Mouse (Mus musculus) CH12.LX (cell line): ENCODE data around the gene Arl15. TPM values are rescaled to one million over a fixed set of nuclear protein-coding genes. Genes with fewer than 3 reads are reported as not detected.

Experiments
- DNase-seq: peaks from one replicate; pipeline ENCODE4 v3.0.0-alpha.2; 2013; ENCODE audit errors: extremely low read depth
- H3K27ac ChIP-seq: 2 replicates; pipeline ENCODE4 v1.5.1; 2012; ENCODE audit warnings: low read depth, mild to moderate bottlenecking, control low read depth, moderate library complexity; ENCODE audit not compliant: insufficient read depth
- H3K27me3 ChIP-seq: replicated peaks from 2 replicates; pipeline ENCODE3; 2012; ENCODE audit warnings: inconsistent platforms
- H3K36me3 ChIP-seq, 2 experiments: replicated peaks in 1 of 2; 2 replicates each; pipeline versions ENCODE3 to v1.6.1; 2012; ENCODE audit warnings: inconsistent platforms in 1 of 2, low read length in 1 of 2, mild to moderate bottlenecking in 1 of 2, mixed read lengths in 1 of 2, moderate library complexity in 1 of 2; ENCODE audit not compliant: control insufficient read depth in 1 of 2, insufficient read depth in 1 of 2
- H3K4me1 ChIP-seq, 2 experiments: 2 replicates each; pipeline ENCODE4 v1.6.1; 2012; ENCODE audit warnings: inconsistent platforms in 1 of 2, moderate library complexity in 1 of 2; ENCODE audit not compliant: insufficient read depth in 2 of 2, control insufficient read depth in 1 of 2
- H3K4me2 ChIP-seq: 2 replicates; pipeline ENCODE4 v1.6.1; 2012; ENCODE audit warnings: low read depth, mild to moderate bottlenecking, control low read depth; ENCODE audit not compliant: poor library complexity, insufficient read depth, severe bottlenecking
- H3K4me3 ChIP-seq, 3 experiments: fragments of 150-350 bp in 1 of 3; sonication (generic) in 1 of 3; replicated peaks in 1 of 3; 2 replicates each; pipeline versions ENCODE3 to v1.5.1; 2011 to 2012; ENCODE audit warnings: low read depth in 2 of 3, low read length in 2 of 3, mild to moderate bottlenecking in 2 of 3, moderate library complexity in 2 of 3, control low read depth in 1 of 3, improper control_type of control experiment in 1 of 3, inconsistent platforms in 1 of 3, mixed read lengths in 1 of 3; ENCODE audit not compliant: poor library complexity in 1 of 3
- H3K79me2 ChIP-seq: replicated peaks from 2 replicates; pipeline ENCODE4 v1.6.1; 2012; ENCODE audit warnings: mild to moderate bottlenecking, moderate library complexity; ENCODE audit not compliant: control insufficient read depth, poor library complexity, insufficient read depth, severe bottlenecking; ENCODE audit errors: extremely low read depth
- H3K9ac ChIP-seq: 2 replicates; pipeline ENCODE4 v1.6.1; 2012; ENCODE audit warnings: low read depth, mild to moderate bottlenecking, control low read depth, moderate library complexity; ENCODE audit not compliant: insufficient read depth
- H3K9me3 ChIP-seq: replicated peaks from 2 replicates; pipeline ENCODE3; 2012; ENCODE audit warnings: low read length, inconsistent platforms, mixed read lengths
- BHLHE40 ChIP-seq: IDR thresholded peaks from 2 replicates; pipeline ENCODE4 v1.6.1; 2011; ENCODE audit warnings: mild to moderate bottlenecking, low read depth, low read length, improper control_type of control experiment
- E2F4 ChIP-seq: IDR thresholded peaks from 2 replicates; pipeline ENCODE4 v1.6.1; 2011; ENCODE audit warnings: low read depth, low read length, improper control_type of control experiment; ENCODE audit not compliant: insufficient replicate concordance
- EP300 ChIP-seq: IDR thresholded peaks from 2 replicates; pipeline ENCODE4 v1.6.1; 2011; ENCODE audit warnings: low read length, improper control_type of control experiment
- ETS1 ChIP-seq: conservative IDR thresholded peaks from 2 replicates; pipeline ENCODE4 v1.6.1; 2012; ENCODE audit warnings: low read depth, mild to moderate bottlenecking, inconsistent platforms, low read length, improper control_type of control experiment, moderate library complexity
- HCFC1 ChIP-seq: IDR thresholded peaks from 2 replicates; pipeline ENCODE4 v1.6.1; 2012; ENCODE audit warnings: low read depth, mild to moderate bottlenecking, inconsistent platforms, low read length, improper control_type of control experiment
- JUND ChIP-seq: conservative IDR thresholded peaks from 2 replicates; pipeline ENCODE4 v1.6.1; 2011; ENCODE audit warnings: low read depth, low read length, improper control_type of control experiment
- KAT2A ChIP-seq: IDR thresholded peaks from 2 replicates; pipeline ENCODE4 v1.6.1; 2012; ENCODE audit warnings: low read length, improper control_type of control experiment, inconsistent platforms; ENCODE audit not compliant: insufficient replicate concordance
- MAZ ChIP-seq: IDR thresholded peaks from 2 replicates; pipeline ENCODE4 v1.6.1; 2012; ENCODE audit warnings: low read depth, mild to moderate bottlenecking, inconsistent platforms, low read length, improper control_type of control experiment, moderate library complexity
- MEF2A ChIP-seq: IDR thresholded peaks from 2 replicates; pipeline ENCODE4 v1.6.1; 2014; ENCODE audit warnings: low read depth, mild to moderate bottlenecking, inconsistent platforms, low read length, improper control_type of control experiment, borderline replicate concordance
- PAX5 ChIP-seq: IDR thresholded peaks from 2 replicates; pipeline ENCODE4 v1.6.1; 2012; ENCODE audit warnings: low read length, inconsistent platforms, mixed read lengths
- POLR2AphosphoS2 ChIP-seq: IDR thresholded peaks from 2 replicates; pipeline ENCODE4 v1.6.1; 2011; ENCODE audit warnings: low read depth, low read length, improper control_type of control experiment
- RAD21 ChIP-seq: IDR thresholded peaks from 2 replicates; pipeline ENCODE4 v1.6.1; 2011; ENCODE audit warnings: low read depth, mild to moderate bottlenecking, low read length, improper control_type of control experiment, moderate library complexity
- SIN3A ChIP-seq: IDR thresholded peaks from 2 replicates; pipeline ENCODE4 v1.6.1; 2012; ENCODE audit warnings: low read length, improper control_type of control experiment, inconsistent platforms
- SMC3 ChIP-seq: IDR thresholded peaks from 2 replicates; pipeline ENCODE4 v1.6.1; 2011; ENCODE audit warnings: low read depth, low read length, improper control_type of control experiment
- UBTF ChIP-seq: IDR thresholded peaks from 2 replicates; pipeline ENCODE4 v1.6.1; 2012; ENCODE audit warnings: low read depth, mild to moderate bottlenecking, inconsistent platforms, low read length, improper control_type of control experiment, moderate library complexity
- USF1 ChIP-seq: IDR thresholded peaks from 2 replicates; pipeline ENCODE4 v1.6.1; 2014; ENCODE audit warnings: low read depth, mild to moderate bottlenecking, inconsistent platforms, low read length, improper control_type of control experiment
- dilution Hi-C: fragments of 300-500 bp; cut with MboI; formaldehyde crosslinking; loops from 2 replicates; pipeline ENCODE4 v1.14.3; 2020; ENCODE audit warnings: low sequenced_read_pairs; ENCODE audit not compliant: extremely low pct_unique_long_range_greater_than_20kb, extremely low pct_ligation_motif_present
- in situ Hi-C: fragments of 300-500 bp; cut with MboI; formaldehyde crosslinking; loops from 3 replicates; pipeline ENCODE4 v1.14.3; 2019; ENCODE audit warnings: low sequenced_read_pairs, low pct_ligation_motif_present, low pct_unique_long_range_greater_than_20kb, mixed read lengths
- polyA plus RNA-seq: library from polyadenylated mRNA; unstranded; fragments of >175 nt; gene quantifications from 2 replicates; pipeline ENCODE4 v1.2.1, GENCODE M21; 2012; ENCODE audit warnings: low read depth; ENCODE audit not compliant: insufficient read length
- total RNA-seq, 2 experiments: library from RNA; depleted of rRNA; stranded (reverse); fragments of 300-350 nt in 1 of 2; fragments of >200 nt in 1 of 2; gene quantifications; 2 replicates each; pipeline ENCODE4 v1.2.3; 2012 to 2014

Gene Arl15
- total and polyA plus RNA-seq, 3 experiments: 2.2 to 5.2 (median 4.8) TPM

GRCm38 (mm10) chr13:113830805-113831204, 36.5 kb downstream of the Arl15 start:
- DNase-seq: no peak
- H3K9me3 ChIP-seq: peaks cover 4% of the 10 kb centered on the region
- peaks cover 0 to 10% of the 10 kb centered on the region in 2 experiments for H3K36me3 ChIP-seq
- no peak overlapping the region for H3K27ac ChIP-seq
- no peak overlapping the region for H3K9ac ChIP-seq
- in situ Hi-C loops: no loop called here
- dilution Hi-C loops: no loop called here
- H3K79me2 ChIP-seq: peaks cover 3% of the 10 kb centered on the region
- no peak overlapping the region for H3K4me2 ChIP-seq
- peaks cover 0 to 8% of the 10 kb centered on the region in 2 experiments; a peak in 2 of 4 replicates for H3K4me1 ChIP-seq
- TF ChIP-seq ETS1 (no peak), RAD21 (no peak), SMC3 (no peak), BHLHE40 (no peak), E2F4 (no peak), KAT2A (no peak)
- no peak overlapping the region for H3K4me3 ChIP-seq
- no peaks in the 10 kb centered on the region for H3K27me3 ChIP-seq

- Histone ChIP-seq H3K4me1 (peaks cover 0 to 8% of the 10 kb centered on the region in 2 experiments; a peak in 2 of 4 replicates), H3K36me3 (peaks cover 0 to 8% of the 10 kb centered on the region in 2 experiments), H3K4me3 (no peak overlapping the region), H3K79me2 (peaks cover 3% of the 10 kb centered on the region), H3K27ac (no peak overlapping the region), H3K9ac (no peak overlapping the region), H3K9me3 (peaks cover 4% of the 10 kb centered on the region), H3K27me3 (no peaks in the 10 kb centered on the region), H3K4me2 (no peak overlapping the region)
- dilution Hi-C loops: no loop called here
- DNase-seq: no peak
- in situ Hi-C loops: no loop called here
- TF ChIP-seq HCFC1 (no peak), JUND (no peak), MEF2A (no peak), SIN3A (no peak), PAX5 (no peak), KAT2A (no peak), USF1 (no peak), UBTF (no peak), MAZ (no peak), EP300 (no peak), POLR2AphosphoS2 (no peak)
Observed at GRCm38 (mm10) chr13:113832947-113833346, 38.6 kb downstream of the Arl15 start.
